Mouse (Mus musculus): ENCODE measurements around the gene Pth2.

DNA sequence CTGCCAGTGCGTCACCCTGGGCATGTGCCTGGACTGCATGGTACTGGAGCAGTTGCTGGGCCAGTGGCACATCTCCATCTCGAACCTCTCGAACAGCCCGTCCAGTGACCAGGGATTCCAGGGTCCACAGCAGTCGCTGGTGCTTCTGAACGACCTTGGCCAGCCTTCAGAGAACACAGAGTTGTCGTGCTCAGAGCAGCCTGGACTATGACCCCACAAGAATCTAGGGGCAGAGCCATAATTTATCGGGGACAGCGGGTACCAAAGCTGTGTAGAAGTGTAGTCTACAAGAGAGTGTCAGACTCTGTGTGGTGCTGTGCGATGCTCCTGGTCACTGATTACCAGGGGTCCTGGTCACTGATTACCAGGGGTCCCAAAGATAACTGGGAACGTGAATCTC is 32.9 kb upstream of the Pth2 start:
- TF ChIP-seq POLR2A (IDR thresholded peaks at IDR 0.05; ENCODE audit: extremely low read depth, insufficient read depth, low read length) = no peak
- TF ChIP-seq CTCF (IDR thresholded peaks at IDR 0.05; ENCODE audit: low read depth, low read length) = no peak
